Mouse (Mus musculus) 3134 (cell line): ENCODE results near the gene Tuba1c.

ENCODE experiments used
- DNase-seq: peaks from one replicate; pipeline ENCODE4 v3.0.0-alpha.2; 2011; ENCODE audit warnings: low spot score; ENCODE audit not compliant: insufficient read length; ENCODE audit errors: extremely low read depth

Tuba1c gene

GRCm38 (mm10) chr15:98994957-98995520, 34.7 kb upstream of the Tuba1c start:
- DNase-seq: no peak

DNA sequence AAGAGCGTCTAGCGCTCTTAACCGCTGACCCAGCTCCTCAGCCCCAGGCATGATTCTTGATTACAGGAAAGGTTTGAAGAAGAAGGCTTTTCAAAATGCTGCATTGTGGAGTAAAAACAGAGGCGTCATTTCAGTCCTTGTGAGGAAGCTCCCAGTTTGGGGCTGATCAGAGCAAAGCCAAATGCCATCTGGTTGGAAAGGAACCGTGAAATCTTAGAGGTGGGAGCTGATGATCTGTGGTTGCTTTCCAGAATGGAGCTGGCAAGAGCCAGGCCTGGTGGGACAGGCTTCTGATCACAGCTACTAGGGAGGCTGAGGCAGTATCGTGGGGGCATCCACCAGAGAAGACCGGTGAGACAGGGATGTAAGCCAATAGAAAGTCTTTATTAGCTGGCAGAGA, 32.9 kb upstream of the Tuba1c start:
- no peak for DNase-seq

DNA sequence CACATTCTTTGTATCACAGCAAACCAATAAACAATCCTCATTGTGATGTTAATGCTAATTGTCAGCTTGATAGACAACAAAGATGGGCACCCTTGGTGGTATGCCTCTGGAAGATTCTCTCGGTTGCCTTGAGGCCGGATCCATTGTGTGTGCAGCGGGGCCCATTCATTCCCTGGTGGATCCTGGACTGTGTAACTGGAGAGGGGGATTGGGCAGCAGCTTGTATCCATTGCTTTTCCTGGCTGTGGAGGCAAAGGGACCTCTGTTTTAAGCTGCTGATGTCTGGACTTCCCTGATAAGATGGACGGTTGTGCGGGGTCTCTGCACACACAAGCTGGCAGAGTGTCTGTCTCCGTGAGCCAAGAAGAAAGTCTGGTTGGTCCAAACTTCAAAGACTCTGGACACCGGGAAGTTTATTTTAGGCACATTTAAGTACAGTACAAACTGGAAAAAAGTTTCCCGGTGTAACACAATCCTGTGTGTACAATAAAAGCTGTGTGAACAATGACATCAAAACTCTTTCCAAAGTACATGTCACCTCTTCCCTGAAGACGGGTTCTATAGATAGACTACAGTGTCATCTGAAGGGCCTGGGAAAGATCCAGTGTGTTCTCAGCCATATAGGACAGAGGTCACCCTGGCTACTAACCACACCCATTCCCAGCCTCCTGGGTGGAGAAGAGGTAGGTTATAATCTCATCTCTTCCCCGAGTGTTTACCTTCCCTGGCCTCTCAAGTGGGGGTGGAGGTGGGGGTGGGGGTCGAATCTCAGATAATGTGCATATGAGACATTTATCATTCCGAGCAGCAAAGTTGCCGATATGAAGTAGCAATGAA, 31.5 kb upstream of the Tuba1c start:
- DNase-seq: no peak

DNA sequence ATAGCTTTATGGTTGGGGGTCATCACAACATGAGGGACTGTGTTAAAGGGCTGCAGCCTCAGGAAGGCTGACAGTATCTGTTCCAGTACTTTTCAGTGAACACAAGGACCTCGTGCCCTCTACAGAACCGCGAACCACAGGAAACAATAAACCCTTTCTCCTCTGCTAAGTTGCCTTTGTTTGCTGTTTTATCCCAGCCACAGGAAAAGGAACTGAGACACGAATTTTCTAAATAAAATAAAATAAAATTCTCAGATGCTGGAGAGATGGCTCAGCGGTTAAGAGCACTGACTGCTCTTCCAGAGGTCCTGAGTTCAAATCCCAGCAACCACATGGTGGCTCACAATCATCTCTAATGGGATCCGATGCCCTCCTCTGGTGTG, 30.9 kb upstream of the Tuba1c start:
- no peak for DNase-seq

- no peak for DNase-seq
Observed at GRCm38 (mm10) chr15:99000535-99001283, 29.0 kb upstream of the Tuba1c start.

DNA sequence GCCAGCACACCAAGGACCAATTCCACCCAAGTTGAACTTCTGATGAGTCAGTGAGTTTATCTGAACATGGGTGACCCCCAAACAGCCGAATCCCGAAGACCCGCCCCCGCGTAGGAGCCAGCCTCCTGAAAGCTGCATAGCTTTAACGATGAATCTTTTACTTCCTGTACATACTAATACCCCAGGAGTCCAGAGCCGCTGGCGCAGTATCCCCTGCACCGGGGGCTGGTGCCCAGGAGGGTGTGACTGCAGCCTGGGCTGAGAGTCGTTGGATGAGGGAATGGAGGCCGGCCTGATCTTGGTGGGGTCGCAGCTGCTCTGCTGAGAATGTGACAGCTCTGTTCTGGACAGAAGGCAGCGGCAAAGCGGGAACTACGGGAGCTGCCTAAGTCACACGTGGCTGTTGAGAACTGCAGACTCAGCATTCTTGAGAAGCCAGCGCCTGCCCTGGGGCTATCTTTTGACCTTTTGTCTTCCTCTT, 28.2 kb upstream of the Tuba1c start:
- no peak for DNase-seq

DNA sequence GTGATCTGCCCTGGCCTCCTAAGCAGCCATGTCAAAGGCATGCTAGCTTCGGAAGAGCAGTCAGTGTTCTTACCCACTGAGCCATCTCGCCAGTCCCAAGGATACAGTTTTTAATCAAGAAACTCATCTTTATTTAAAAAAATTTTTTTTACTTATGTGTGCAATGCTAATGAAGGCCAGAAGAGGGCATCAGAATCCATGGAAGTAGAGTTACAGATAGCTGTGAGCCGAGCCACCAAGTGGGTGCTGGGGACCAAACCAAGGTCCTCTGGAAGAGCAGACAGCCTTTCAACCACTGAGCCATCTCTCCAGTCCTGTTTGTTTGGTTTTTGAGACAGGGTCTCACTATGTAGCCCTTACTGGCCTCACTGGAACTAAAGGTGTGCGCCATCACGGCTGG, 26.1 kb upstream of the Tuba1c start:
- DNase-seq: no peak

DNA sequence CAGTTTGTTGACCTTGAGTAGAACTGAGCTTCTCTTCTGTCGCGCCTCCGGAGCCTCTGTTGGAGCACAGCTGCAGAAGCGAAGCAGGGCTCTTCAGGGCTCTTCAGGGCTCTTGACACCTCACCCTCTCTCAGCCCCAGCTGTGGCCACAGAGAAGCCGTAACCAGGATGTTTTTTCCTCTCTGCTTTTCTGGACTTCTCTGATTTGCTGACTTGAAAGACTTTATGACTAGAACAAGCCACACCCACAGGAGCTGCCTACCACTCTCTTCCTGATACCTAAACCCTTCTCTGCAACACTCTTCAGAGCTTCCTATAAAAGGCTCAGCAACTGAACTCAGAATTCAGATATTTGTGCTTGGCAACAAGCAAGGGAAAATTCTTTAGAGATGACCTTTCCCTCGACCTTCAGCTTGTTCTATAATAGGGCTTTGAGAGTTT, 20.9 kb upstream of the Tuba1c start:
- DNase-seq: no peak

DNA sequence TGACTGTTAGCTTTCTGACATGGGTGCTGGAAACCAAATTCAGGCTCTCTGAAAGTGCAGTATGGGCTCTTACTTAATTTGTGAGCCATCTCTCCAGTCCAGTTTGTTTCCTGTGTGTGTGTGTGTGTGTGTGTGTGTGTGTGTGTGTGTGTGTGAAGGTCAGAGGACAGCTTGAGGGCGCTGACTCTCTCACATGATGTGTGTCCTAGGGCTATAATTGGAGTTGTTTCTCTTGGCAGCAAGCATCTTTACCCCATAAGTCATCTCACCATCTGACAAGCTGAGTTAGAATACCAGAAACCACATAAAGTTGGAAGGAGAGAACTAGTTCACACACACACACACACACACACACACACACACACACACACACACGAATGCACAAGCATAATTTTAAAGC, 18.8 kb upstream of the Tuba1c start:
- peak; percentile 67 for DNase-seq

DNA sequence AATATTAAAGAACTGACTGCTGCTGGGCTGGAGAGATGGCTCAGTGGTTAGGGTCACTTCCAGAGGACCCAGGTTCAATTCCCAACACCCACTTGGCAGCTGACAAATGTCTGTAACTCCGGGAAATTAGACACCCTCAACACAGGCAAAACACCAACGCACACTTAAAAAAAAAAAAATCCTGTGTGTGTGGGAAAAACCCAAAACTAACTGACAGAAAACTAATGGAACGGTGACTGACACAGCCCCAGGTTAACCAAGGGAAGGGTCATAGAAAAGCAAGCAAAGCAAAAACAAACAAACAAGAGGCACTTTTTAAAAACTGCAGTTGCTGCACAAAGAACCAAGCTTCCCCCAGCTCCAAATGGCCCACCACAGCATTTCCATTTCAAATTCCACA, 17.7 kb upstream of the Tuba1c start:
- DNase-seq: no peak

- no peak for DNase-seq
Observed at GRCm38 (mm10) chr15:99014496-99015030, 15.1 kb upstream of the Tuba1c start.

DNA sequence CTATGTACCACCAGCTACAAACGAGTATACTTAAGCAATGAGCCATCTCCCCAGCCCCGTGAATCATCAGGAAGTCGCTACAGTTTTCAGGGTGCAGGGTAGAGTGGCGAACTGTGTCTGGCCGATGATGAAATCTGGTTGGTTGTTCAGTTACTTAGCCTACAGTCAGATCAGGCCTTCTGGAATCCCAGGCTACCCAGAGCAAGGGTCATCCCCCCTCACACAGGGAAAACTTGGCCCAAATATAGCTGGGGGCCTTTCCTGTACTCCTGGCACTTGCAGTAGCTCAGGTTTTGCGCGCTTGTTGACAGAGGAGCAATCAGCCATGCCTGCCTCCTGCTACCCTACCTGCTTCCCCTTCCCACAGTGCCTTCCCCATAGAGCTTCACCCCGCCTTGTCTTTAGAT, 12.3 kb upstream of the Tuba1c start:
- DNase-seq: no peak

DNA sequence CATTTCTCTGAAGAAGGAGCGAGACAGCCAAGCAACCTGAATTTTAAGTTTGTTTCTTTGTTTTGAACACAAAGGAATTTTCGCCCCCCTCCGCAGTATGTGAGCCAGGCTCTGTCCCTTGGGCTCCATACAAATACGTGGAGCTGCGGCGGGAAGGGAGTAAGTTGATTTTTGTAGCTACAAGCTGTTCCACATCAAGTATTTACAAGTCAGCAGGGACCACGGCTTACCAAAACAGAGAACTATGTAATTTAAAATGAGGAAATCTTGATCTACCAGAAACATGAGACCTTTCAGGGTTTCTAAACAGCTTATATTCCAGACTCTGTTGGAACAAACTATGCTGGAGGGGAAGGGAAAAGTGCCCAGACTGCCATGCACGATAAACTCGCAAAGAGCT, 11.7 kb upstream of the Tuba1c start:
- no peak for DNase-seq

DNA sequence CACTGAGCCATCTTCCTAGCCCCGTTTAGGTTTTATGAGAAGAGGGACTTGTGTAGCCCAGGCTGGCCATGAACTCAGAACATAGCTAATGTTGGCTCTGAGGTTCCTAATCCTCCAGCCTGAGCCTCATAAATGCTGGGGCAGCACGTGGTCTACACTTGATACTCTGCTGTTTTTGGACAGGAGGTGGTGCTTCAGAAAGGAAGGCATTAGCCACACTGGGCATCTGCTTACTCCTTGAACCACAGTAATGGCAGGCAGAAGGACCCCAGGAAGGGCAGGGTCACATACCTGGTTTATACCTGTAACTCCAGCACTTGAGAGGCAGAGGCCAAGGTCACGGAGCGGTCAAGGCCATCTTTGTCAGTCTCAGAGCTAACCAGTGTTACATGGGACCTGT, 11.1 kb upstream of the Tuba1c start:
- DNase-seq: no peak

DNA sequence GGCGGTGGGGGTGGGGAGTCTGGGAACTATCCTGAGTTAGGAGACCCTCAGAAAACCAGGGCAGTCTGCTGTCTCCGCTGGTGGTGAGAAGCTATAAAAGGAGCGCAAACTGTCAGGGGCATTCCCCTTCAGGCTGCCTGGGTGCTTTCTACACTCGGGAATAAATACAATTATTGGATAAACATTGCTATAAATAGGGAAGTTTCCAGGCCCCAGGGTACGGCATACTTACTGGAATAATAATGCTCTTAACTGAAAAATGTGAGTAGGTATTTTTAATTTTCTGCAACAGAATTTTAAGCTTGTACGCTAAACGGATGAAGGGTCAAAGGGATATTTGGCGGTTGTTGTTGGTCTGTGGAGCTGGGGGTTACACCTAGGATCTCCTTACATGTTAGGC, 10.3 kb upstream of the Tuba1c start:
- DNase-seq: no peak

DNA sequence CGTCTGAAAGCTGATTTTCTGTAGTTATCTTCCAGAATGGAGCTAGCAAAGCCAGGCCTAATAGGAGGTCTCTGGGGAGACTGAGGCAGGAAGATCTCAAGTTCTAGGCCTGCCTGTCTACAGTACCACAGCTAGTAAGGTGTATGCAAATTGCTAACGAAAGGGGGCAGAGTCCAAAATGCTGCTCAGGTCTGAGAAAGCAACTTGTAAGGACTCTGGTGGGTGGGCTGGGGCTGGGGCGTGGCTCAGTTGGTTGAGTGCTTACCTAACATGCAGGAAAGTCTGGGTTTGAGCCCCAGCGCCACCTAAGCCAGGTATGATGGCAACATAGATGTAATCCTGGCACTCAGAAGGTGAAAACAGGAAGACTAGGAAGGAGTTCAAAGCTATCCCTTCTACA, 9.5 kb upstream of the Tuba1c start:
- DNase-seq: no peak

DNA sequence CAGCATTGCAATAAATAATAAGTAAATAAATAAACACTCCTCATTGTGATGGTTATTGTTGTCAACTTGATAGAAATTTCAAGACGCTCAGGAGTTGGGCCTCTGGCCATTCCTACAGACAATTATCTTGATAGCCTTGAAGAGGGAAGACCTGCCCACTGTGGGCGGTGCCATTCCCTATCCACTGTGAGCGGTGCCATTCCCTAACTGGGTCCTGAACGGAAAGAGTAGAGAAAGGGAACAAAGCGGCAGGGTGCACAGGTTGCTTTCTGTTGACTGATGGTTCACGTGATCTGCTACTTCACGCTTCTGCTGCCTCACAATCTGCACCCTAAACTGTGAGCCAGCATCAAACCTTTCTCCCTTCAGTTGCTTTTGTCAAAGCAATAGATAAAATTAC, 8.4 kb upstream of the Tuba1c start:
- DNase-seq: no peak

- no peak for DNase-seq
Observed at GRCm38 (mm10) chr15:99024668-99025314, 4.9 kb upstream of the Tuba1c start.

- DNase-seq: no peak
Observed at GRCm38 (mm10) chr15:99025414-99025813, 4.3 kb upstream of the Tuba1c start.

GRCm38 (mm10) chr15:99026259-99026658, 3.4 kb upstream of the Tuba1c start:
- DNase-seq: no peak

DNA sequence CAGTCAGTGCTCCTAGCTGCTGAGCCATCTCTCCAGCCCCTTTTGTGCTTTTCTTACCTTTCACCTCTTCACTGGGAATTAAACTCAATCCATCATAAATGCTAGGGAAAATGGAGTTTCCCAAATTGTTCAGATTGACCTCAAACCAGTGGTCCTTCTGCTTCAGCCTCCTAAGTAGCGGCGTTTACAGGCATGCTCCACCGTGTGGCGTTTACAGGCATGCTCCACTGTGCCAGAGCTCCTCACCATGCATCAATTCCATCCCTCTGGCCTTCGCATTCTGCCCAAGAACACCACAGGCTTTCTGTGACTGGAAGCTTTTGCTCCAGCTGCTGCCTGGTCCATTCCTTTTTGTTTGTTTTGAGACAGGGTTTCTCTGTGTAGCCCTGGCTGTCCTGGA, 2.6 kb upstream of the Tuba1c start:
- DNase-seq: no peak
